Mouse (Mus musculus) MEL (cell line): ENCODE data around the gene Sult6b2. TPM values are rescaled to one million over a fixed set of nuclear protein-coding genes. Genes with fewer than 3 reads are reported as not detected.

Experiments used
- DNase-seq: peaks from one replicate; pipeline ENCODE4 v3.0.0; 2011; ENCODE audit warnings: low read depth, low spot score
- H3K27ac ChIP-seq: 2 replicates; pipeline ENCODE4 v1.5.1; 2012; ENCODE audit warnings: low read depth, mild to moderate bottlenecking, control low read depth, low read length, moderate library complexity; ENCODE audit not compliant: control insufficient read depth
- H3K27me3 ChIP-seq, 2 experiments: fragments of 150-350 bp in 1 of 2; sonication (generic) in 1 of 2; 2 replicates each; pipeline ENCODE4 v1.6.1; 2012; ENCODE audit warnings: low read length in 2 of 2, mild to moderate bottlenecking in 2 of 2, improper control_type of control experiment in 1 of 2, moderate library complexity in 1 of 2; ENCODE audit not compliant: insufficient read depth in 2 of 2, control insufficient read depth in 1 of 2
- H3K36me3 ChIP-seq, 2 experiments: 2 replicates each; pipeline ENCODE4 v1.6.1; 2012 to 2014; ENCODE audit warnings: low read length in 2 of 2, improper control_type of control experiment in 1 of 2, inconsistent platforms in 1 of 2, mild to moderate bottlenecking in 1 of 2; ENCODE audit not compliant: insufficient read depth in 2 of 2, control insufficient read depth in 1 of 2
- H3K4me1 ChIP-seq, 2 experiments: fragments of 150-350 bp in 1 of 2; sonication (generic) in 1 of 2; 2 replicates each; pipeline ENCODE4 v1.6.1; 2012; ENCODE audit warnings: low read length in 2 of 2, improper control_type of control experiment in 1 of 2, mild to moderate bottlenecking in 1 of 2; ENCODE audit not compliant: insufficient read depth in 2 of 2, control insufficient read depth in 1 of 2
- H3K4me3 ChIP-seq, 2 experiments: fragments of 150-350 bp in 1 of 2; sonication (generic) in 1 of 2; 2 replicates each; pipeline ENCODE4 v1.5.1; 2012; ENCODE audit warnings: low read depth in 2 of 2, low read length in 2 of 2, mild to moderate bottlenecking in 2 of 2, moderate library complexity in 2 of 2, control low read depth in 1 of 2, improper control_type of control experiment in 1 of 2; ENCODE audit not compliant: control insufficient read depth in 1 of 2, insufficient read depth in 1 of 2
- H3K79me2 ChIP-seq: 2 replicates; pipeline ENCODE4 v1.6.1; 2012; ENCODE audit warnings: mild to moderate bottlenecking, low read length, moderate library complexity; ENCODE audit not compliant: control insufficient read depth, poor library complexity, insufficient read depth
- H3K9ac ChIP-seq: 2 replicates; pipeline ENCODE4 v1.6.1; 2012; ENCODE audit warnings: low read depth, mild to moderate bottlenecking, control low read depth, low read length, moderate library complexity; ENCODE audit not compliant: control insufficient read depth, poor library complexity, severe bottlenecking
- H3K9me3 ChIP-seq: fragments of 150-350 bp; sonication (generic); replicated peaks from 2 replicates; pipeline ENCODE4 v1.6.1; 2012; ENCODE audit warnings: mild to moderate bottlenecking, low read length, improper control_type of control experiment, moderate library complexity; ENCODE audit not compliant: insufficient read depth
- BHLHE40 ChIP-seq: IDR thresholded peaks from 2 replicates; pipeline ENCODE4 v1.6.1; 2012; ENCODE audit warnings: low read depth, mild to moderate bottlenecking, inconsistent platforms, low read length, improper control_type of control experiment, borderline replicate concordance
- CHD2 ChIP-seq: IDR thresholded peaks from 2 replicates; pipeline ENCODE4 v1.6.1; 2011; ENCODE audit warnings: low read length, improper control_type of control experiment
- E2F4 ChIP-seq: IDR thresholded peaks from 2 replicates; pipeline ENCODE4 v1.6.1; 2011; ENCODE audit warnings: low read depth, low read length, improper control_type of control experiment, borderline replicate concordance
- EP300 ChIP-seq, 2 experiments: IDR thresholded peaks; 2 replicates each; pipeline ENCODE4 v1.6.1; 2011; ENCODE audit warnings: improper control_type of control experiment in 2 of 2, low read length in 2 of 2, low read depth in 1 of 2, mild to moderate bottlenecking in 1 of 2
- ETS1 ChIP-seq: IDR thresholded peaks from 2 replicates; pipeline ENCODE4 v1.6.1; 2012; ENCODE audit warnings: low read depth, mild to moderate bottlenecking, inconsistent platforms, low read length, improper control_type of control experiment, moderate library complexity
- GABPA ChIP-seq: IDR thresholded peaks from 2 replicates; pipeline ENCODE4 v1.6.1; 2012; ENCODE audit warnings: low read depth, mild to moderate bottlenecking, inconsistent platforms, low read length, improper control_type of control experiment, moderate library complexity
- GATA1 ChIP-seq: IDR thresholded peaks from 2 replicates; pipeline ENCODE4 v1.6.1; 2011; ENCODE audit warnings: low read depth, low read length, improper control_type of control experiment
- HCFC1 ChIP-seq: IDR thresholded peaks from 2 replicates; pipeline ENCODE4 v1.6.1; 2012; ENCODE audit warnings: low read depth, mild to moderate bottlenecking, inconsistent platforms, low read length, improper control_type of control experiment, moderate library complexity
- JUND ChIP-seq: IDR thresholded peaks from 2 replicates; pipeline ENCODE4 v1.6.1; 2011; ENCODE audit warnings: low read depth, mild to moderate bottlenecking, improper control_type of control experiment, low read length
- KAT2A ChIP-seq: conservative IDR thresholded peaks from 2 replicates; pipeline ENCODE4 v1.6.1; 2012; ENCODE audit warnings: low read depth, low read length, improper control_type of control experiment, inconsistent platforms
- MAFK ChIP-seq: IDR thresholded peaks from 2 replicates; pipeline ENCODE4 v1.6.1; 2011; ENCODE audit warnings: low read depth, mild to moderate bottlenecking, low read length, improper control_type of control experiment, borderline replicate concordance
- MAZ ChIP-seq: IDR thresholded peaks from 2 replicates; pipeline ENCODE4 v1.6.1; 2012; ENCODE audit warnings: low read depth, mild to moderate bottlenecking, inconsistent platforms, low read length, improper control_type of control experiment
- MEF2A ChIP-seq: IDR thresholded peaks from 2 replicates; pipeline ENCODE4 v1.6.1; 2014; ENCODE audit warnings: low read depth, mild to moderate bottlenecking, inconsistent platforms, low read length, improper control_type of control experiment; ENCODE audit not compliant: poor library complexity, insufficient replicate concordance, severe bottlenecking; ENCODE audit errors: extremely low read depth
- MXI1 ChIP-seq: IDR thresholded peaks from 2 replicates; pipeline ENCODE4 v1.6.1; 2011; ENCODE audit warnings: mild to moderate bottlenecking, low read depth, low read length, improper control_type of control experiment
- MYB ChIP-seq: IDR thresholded peaks from 2 replicates; pipeline ENCODE4 v1.6.1; 2011; ENCODE audit warnings: mild to moderate bottlenecking, low read depth, low read length, improper control_type of control experiment
- NELFE ChIP-seq: IDR thresholded peaks from 2 replicates; pipeline ENCODE4 v1.6.1; 2011; ENCODE audit warnings: low read depth, low read length, improper control_type of control experiment
- NRF1 ChIP-seq: IDR thresholded peaks from 2 replicates; pipeline ENCODE4 v1.6.1; 2014; ENCODE audit warnings: low read depth, mild to moderate bottlenecking, inconsistent platforms, low read length, improper control_type of control experiment, moderate library complexity; ENCODE audit not compliant: poor library complexity, insufficient read depth, severe bottlenecking
- POLR2A ChIP-seq, 2 experiments: IDR thresholded peaks; 2 replicates each; pipeline ENCODE4 v1.6.1; 2011 to 2012; ENCODE audit warnings: low read length in 2 of 2, mild to moderate bottlenecking in 2 of 2, control low read depth in 1 of 2, improper control_type of control experiment in 1 of 2, low read depth in 1 of 2, moderate library complexity in 1 of 2; ENCODE audit not compliant: control insufficient read depth in 1 of 2, insufficient read depth in 1 of 2, poor library complexity in 1 of 2
- POLR2AphosphoS2 ChIP-seq: IDR thresholded peaks from 2 replicates; pipeline ENCODE4 v1.6.1; 2011; ENCODE audit warnings: low read length, improper control_type of control experiment
- RCOR1 ChIP-seq: IDR thresholded peaks from 2 replicates; pipeline ENCODE4 v1.6.1; 2012; ENCODE audit warnings: low read depth, mild to moderate bottlenecking, inconsistent platforms, low read length, improper control_type of control experiment
- SIN3A ChIP-seq: IDR thresholded peaks from 2 replicates; pipeline ENCODE4 v1.6.1; 2012; ENCODE audit warnings: low read length, improper control_type of control experiment, inconsistent platforms
- TAL1 ChIP-seq: IDR thresholded peaks from 2 replicates; pipeline ENCODE4 v1.6.1; 2012; ENCODE audit warnings: mild to moderate bottlenecking, inconsistent platforms, low read length, moderate library complexity, mixed read lengths
- TCF12 ChIP-seq: IDR thresholded peaks from 2 replicates; pipeline ENCODE4 v1.6.1; 2014; ENCODE audit warnings: low read depth, mild to moderate bottlenecking, inconsistent platforms, low read length, improper control_type of control experiment, moderate library complexity
- UBTF ChIP-seq: IDR thresholded peaks from 2 replicates; pipeline ENCODE4 v1.6.1; 2012; ENCODE audit warnings: low read depth, mild to moderate bottlenecking, inconsistent platforms, low read length, improper control_type of control experiment, moderate library complexity, borderline replicate concordance; ENCODE audit not compliant: insufficient read depth
- USF1 ChIP-seq: IDR thresholded peaks from 2 replicates; pipeline ENCODE4 v1.6.1; 2014; ENCODE audit warnings: low read depth, mild to moderate bottlenecking, inconsistent platforms, low read length, improper control_type of control experiment, moderate library complexity
- USF2 ChIP-seq, 2 experiments: IDR thresholded peaks; 2 replicates each; pipeline ENCODE4 v1.6.1; 2011 to 2012; ENCODE audit warnings: improper control_type of control experiment in 2 of 2, low read length in 2 of 2, borderline replicate concordance in 1 of 2, inconsistent platforms in 1 of 2, low read depth in 1 of 2, mild to moderate bottlenecking in 1 of 2; ENCODE audit not compliant: insufficient read depth in 1 of 2
- ZC3H11A ChIP-seq: IDR thresholded peaks from 2 replicates; pipeline ENCODE4 v1.6.1; 2012; ENCODE audit warnings: low read depth, mild to moderate bottlenecking, inconsistent platforms, low read length, improper control_type of control experiment
- ZKSCAN1 ChIP-seq: IDR thresholded peaks from 2 replicates; pipeline ENCODE4 v1.6.1; 2012; ENCODE audit warnings: low read depth, mild to moderate bottlenecking, inconsistent platforms, low read length, improper control_type of control experiment, moderate library complexity
- ZNF384 ChIP-seq: IDR thresholded peaks from 2 replicates; pipeline ENCODE4 v1.6.1; 2012; ENCODE audit warnings: low read depth, mild to moderate bottlenecking, inconsistent platforms, low read length, improper control_type of control experiment
- polyA plus RNA-seq, 2 experiments: library from polyadenylated mRNA; stranded (reverse) in 1 of 2; unstranded in 1 of 2; fragments of >175 nt in 1 of 2; fragments of >200 nt in 1 of 2; gene quantifications; 2 replicates each; pipeline versions ENCODE4 v1.2.1 to v1.2.4; 2012; ENCODE audit warnings: low replicate concordance in 2 of 2, low read depth in 1 of 2; ENCODE audit not compliant: insufficient read length in 2 of 2, insufficient read depth in 1 of 2, missing spikeins in 1 of 2
- total RNA-seq: library from RNA; depleted of rRNA; stranded (reverse); fragments of 300-350 nt; gene quantifications from 2 replicates; pipeline ENCODE4 v1.2.3, GENCODE M21; 2012

Sult6b2 gene
- total and polyA plus RNA-seq, 3 experiments = 0.07 TPM; not detected in 2

DNA sequence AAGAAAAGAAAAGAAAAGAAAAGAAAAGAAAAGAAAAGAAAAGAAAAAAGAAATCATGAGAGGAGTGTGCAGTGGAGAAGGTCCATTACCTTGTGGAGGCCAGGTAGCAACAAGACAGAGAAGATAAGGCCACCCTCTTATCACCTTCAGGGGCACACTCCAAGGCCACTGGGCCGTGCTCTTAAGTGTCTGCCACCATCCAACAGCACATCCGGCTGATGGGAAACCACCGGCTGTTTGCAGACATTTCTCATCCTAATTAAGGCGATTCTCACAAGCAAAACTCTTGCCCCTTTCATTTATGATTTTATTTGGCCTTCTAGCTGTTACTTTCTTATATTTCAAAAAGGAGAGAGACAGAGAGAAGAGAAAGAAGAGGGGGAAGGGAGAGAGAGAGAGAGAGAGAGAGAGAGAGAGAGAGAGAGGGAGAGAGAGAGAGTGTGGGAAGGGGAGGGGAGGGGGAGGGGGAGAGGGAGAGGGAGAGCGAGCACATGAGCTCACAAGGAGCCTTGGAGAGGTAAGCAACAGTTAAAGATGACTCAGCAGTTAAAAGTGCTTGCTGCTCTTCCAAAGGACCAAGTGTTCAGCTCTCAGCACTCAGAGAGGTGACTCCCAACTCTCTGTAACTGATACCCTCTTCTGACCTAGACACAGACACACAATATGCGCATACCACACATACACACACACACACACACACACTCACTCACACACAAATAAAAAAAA lies 5.2 kb upstream of the Sult6b2 start:
- DNase-seq = peak; percentile 62
- Histone ChIP-seq H3K27me3 (no peaks in the 10 kb centered on the region), H3K9me3 (no peaks in the 10 kb centered on the region), H3K4me1 (peaks cover 7 to 35% of the 10 kb centered on the region in 2 experiments), H3K79me2 (no peaks in the 10 kb centered on the region), H3K9ac (peak overlapping the region; percentile 22; the same call in 1 of the 2 replicates), H3K27ac (no peak overlapping the region; the same call in 1 of the 2 replicates), H3K36me3 (peaks cover 0 to 30% of the 10 kb centered on the region in 2 experiments; a peak in 2 of 4 replicates), H3K4me3 (peak overlapping the region; percentile 17 to 40; a peak in 3 of 4 replicates)
- TF ChIP-seq GATA1 (peak; percentile 36; the same call in 1 of the 2 replicates), MAFK (peak; percentile 76; the same call in 1 of the 2 replicates), GABPA (no peak), ETS1 (0 out of 2 replicates have a peak, but pooled peaks have one; percentile 27)

DNA sequence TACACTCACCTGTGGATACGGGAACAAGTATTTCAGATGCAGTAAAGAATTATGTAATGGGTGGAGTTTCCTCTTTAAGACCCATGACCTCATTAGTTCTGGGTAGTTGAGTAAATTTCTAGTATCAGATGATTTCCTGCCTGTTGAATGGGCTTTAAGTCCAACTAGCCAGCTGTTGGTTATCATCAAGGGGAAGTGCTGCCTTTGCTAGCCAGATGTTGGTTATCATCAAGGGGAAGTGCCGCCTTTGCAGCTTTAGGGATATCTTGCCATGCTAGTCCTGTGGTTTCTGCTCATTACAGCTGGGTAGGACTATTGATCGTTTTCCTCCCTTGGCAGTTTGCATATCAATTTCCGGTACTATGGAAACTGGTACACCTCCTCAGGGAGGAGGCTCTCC lies 2.0 kb upstream of the Sult6b2 start:
- peaks cover 0 to 30% of the 10 kb centered on the region in 2 experiments; a peak in 2 of 4 replicates for H3K36me3 ChIP-seq
- no peaks in the 10 kb centered on the region for H3K27me3 ChIP-seq
- H3K27ac ChIP-seq = peak overlapping the region; percentile 32
- peaks cover 7 to 38% of the 10 kb centered on the region in 2 experiments for H3K4me1 ChIP-seq
- no peaks in the 10 kb centered on the region for H3K79me2 ChIP-seq
- no peak overlapping the region for H3K9ac ChIP-seq
- DNase-seq = peak; percentile 84
- H3K4me3 ChIP-seq = no peak overlapping the region
- no peaks in the 10 kb centered on the region for H3K9me3 ChIP-seq
- TF ChIP-seq BHLHE40 (no peak), EP300 (IDR thresholded peaks at IDR 0.05; ENCODE audit: low read depth in 1 of 2, low read length in 2 of 2) (peak; percentile 84 to 92), USF1 (no peak), JUND (no peak), ZKSCAN1 (no peak), USF2 (IDR thresholded peaks at IDR 0.05; ENCODE audit: borderline replicate concordance in 1 of 2, insufficient read depth in 1 of 2, low read depth in 1 of 2, low read length in 2 of 2) (no peak), HCFC1 (no peak), MAFK (peak; percentile 14; the same call in 1 of the 2 replicates), ZNF384 (no peak), MXI1 (no peak), ZC3H11A (no peak), MAZ (no peak), E2F4 (no peak), POLR2A (IDR thresholded peaks at IDR 0.05; ENCODE audit: control insufficient read depth in 1 of 2, insufficient read depth in 1 of 2, low read depth in 1 of 2, low read length in 2 of 2, poor library complexity in 1 of 2) (no peak), POLR2AphosphoS2 (no peak), NRF1 (no peak), ETS1 (peak; percentile 100), KAT2A (no peak), UBTF (no peak), CHD2 (no peak), SIN3A (peak; percentile 79), MEF2A (no peak), NELFE (no peak), RCOR1 (peak; percentile 28), TCF12 (peak; percentile 84), GATA1 (peak; percentile 93), MYB (peak; percentile 40; the same call in 1 of the 2 replicates), TAL1 (peak; percentile 85)
